Mouse (Mus musculus) gastrocnemius, adult 18-20 months (tissue): ENCODE measurements at regions not wholly inside any gene's neighbourhood (a gene's known extent, or its start where the extent isn't known, plus 50 kb on each side); places are given as distances from the start of the nearest gene placed in this dataset.

Experiments
- DNase-seq: peaks from one replicate; pipeline ENCODE4 v3.0.0; 2021; ENCODE audit warnings: low spot score

DNA sequence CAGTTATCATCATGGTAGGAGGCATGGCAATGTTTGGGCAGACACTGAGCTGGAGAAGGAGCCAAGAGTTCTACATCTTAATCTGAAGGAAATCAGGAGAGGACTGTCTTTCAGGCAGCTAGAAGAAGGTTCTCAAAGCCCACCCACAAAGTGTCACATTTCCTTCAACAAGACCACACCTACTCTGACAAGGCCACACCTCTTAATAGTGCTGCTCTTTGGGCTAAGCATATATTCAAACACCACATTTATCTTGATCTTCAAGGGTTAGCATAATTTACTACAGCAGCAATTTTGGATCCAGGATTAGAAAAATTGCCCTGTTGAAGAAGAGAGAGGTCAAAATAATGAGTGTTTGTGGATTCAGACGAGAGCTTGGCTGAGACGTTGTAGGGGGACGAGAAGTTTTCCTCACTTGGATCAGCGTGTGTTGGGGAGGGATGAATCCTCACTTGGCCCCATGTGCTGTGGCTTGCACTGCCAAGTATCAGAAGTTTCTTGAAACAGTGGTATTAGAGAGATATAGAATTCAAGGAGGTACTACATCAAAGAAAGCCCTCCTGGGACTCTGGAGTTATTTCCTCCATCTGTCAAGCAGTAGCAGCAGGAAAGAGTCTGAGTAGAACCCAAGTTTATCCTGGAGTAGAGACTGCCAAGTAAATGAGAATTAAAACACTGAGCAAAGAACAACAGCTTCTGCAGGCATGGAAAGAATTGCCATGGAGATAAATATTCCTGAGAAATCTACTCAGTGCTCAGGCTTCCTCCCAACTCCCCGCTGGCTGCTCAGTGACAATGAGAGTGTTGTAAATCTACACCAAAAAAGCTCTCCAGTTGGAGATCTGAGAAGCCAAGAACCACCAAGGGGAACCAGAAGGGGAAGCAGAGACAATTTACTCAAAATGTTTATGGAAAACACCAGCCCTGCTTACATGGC lies 549.3 kb downstream of the Dhx35 start:
- DNase-seq: peak; percentile 3

DNA sequence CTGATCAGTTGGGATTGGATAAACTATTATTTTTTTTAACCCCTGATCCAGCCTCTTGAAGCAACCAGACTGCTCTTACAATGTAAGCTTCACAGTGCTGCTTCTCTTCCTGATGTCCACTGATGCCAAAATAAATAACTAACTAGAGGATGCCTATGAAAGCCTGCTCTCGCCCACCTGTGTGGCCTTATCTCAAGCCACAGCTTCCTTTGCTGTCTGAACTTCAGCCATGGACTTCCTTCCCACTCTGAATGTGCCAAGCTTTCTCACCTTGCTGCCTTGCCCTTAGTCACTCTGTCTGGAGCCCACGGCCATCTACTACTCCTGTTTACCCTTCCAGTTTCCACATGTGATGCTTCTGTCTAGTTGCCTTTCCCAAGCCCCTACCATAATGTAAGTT lies 559.6 kb downstream of the Dhx35 start:
- DNase-seq: no peak

DNA sequence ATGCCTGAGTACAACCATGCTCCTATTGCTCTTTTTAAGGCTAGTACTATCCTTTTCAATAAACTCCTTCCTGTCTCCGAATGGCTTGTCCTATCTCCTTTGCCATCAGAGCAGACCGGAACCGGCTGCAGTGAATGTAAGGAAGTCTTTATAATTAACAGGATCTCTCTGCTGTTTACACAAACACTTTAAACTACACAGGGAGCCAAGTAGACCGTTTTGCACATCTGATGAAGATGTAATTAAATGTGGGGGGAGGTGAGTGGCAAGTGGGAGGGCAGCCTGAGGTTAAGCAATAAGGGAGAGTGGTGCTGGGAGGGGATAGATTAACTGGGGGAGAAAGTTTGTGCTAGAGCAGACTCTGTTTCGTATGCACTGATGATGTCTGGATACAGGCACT lies 561.9 kb downstream of the Dhx35 start:
- DNase-seq: no peak

DNA sequence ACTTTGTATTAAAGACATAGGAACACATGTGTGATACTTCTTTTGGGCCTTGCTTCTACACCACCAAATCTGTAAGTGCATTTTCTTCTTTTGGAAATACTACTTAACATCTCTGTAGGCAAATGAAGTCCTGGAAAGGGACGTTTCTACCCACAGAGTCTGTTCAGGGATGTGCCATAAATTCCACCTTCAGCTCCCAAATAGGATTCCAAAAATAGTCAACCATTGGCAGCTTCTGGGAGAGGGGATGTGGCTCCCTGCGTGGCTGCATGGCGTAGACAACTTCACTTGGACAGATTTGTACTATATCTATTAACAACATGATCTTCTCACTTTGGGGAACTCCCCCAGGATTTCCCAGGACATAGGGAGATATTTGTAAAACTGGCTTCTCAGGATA lies 566.8 kb downstream of the Dhx35 start:
- no peak for DNase-seq

DNA sequence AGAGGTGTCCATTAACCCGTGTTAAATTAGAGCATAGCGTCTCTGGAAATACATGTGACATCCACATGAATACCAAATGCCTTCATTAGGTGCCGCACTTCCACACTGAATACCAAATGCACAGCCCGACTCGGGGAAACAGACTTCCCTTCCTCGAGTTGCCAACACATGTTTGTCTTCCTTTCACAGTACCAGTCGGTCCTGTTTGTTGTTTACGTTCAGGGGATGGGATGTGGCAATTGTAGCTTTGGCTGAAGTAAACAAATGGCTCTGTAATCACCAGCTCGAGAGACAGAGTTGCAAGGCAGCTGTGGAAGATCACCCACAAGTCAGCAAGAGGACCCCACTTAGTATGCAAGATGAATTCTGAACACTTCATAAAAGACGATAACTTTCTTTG lies 598.3 kb downstream of the Dhx35 start:
- no peak for DNase-seq

DNA sequence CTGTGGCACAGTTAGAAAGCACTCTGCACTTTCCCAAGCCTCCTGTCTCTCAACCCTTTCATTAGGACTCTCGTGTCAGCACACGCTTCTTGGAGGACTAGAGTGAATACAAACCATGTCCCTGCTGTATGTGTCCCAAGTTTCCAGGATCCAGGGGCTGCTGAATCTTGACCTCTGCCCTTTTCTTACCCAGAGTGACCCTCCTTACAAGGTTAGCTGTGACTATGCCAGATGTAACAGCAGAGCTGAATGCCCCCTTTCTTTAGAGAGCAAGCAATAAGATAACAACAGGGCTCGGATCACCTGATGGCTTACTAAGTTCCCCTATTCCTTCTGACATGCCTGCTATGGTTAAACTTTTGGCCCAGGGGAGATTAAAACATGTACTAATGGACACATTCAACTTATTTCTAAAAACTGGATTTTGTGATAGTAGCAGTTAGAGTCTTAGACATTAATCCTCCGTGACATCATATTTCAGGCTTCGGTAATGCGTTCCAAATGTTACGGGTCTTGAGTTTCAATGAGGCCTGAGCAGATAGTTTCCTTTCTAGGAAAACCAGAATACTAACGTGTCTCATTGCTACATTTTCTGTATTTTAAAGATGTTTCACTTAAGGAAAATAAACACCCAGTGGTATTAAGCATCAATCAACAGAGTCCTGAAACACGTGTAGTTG lies 607.0 kb downstream of the Dhx35 start:
- no peak for DNase-seq

DNA sequence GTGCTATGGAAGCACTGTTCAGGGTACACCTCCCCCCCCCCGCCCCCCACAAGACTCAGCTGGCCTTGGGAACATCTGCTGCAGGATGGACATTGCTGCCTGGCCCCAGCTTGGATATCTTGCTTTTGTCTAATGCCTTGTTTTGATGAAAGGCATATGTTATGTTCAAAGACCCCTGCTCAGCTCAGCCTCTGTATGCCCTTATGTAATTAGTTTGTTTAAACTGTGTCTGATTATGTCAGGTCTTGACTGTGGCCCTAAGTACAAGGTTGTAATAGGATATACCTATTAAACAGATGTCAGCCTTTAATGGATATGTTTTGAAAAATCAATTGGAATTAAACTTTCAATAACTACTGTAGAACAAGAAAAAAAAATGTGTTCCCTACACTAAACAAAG lies 610.3 kb downstream of the Dhx35 start:
- DNase-seq: no peak

DNA sequence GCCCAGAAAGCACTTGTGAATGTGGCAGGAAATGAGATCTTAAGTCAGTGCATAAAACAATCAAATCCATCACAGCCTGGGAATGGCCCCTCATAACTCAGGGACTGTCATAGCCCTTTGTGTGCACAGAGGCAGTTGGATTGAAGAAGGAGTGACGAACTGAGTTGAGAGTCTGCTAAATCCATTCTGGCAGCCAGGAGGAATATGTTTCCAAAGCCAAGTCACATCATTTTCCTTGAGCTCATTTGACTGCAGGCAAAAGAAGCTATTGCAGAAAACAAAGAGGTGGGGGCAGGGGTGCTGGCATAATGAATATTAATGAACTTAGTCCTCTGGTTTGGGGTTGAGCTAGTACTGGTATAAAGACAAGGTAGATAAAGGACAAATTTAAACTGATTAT lies 620.0 kb downstream of the Dhx35 start:
- DNase-seq: peak; percentile 21

DNA sequence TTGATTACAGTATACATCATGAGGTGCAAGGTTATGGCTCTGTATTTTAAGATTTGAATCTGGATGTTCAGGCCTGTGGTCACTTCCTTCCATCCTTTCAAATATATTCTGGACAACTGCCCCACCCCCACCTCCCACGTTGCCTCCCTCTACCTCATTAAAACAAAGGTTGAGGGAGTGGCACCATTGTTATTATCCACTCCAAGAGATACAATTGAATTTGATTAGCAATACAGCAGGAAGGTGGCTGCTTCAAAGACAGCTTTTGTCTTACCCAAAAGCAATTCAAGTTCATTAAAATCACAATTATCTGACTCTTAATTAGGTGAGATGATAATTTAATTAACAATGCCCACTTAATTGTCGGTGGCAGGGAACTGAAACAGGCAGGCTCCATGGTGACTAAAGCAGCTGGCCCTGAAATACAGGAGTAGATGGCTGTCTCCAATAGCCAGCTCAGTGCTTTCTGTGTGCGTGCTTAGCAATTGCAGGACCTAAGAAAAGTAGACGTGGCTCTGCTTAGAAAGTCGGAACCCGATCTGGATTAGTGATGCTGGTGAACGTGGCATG lies 623.8 kb downstream of the Dhx35 start:
- no peak for DNase-seq

DNA sequence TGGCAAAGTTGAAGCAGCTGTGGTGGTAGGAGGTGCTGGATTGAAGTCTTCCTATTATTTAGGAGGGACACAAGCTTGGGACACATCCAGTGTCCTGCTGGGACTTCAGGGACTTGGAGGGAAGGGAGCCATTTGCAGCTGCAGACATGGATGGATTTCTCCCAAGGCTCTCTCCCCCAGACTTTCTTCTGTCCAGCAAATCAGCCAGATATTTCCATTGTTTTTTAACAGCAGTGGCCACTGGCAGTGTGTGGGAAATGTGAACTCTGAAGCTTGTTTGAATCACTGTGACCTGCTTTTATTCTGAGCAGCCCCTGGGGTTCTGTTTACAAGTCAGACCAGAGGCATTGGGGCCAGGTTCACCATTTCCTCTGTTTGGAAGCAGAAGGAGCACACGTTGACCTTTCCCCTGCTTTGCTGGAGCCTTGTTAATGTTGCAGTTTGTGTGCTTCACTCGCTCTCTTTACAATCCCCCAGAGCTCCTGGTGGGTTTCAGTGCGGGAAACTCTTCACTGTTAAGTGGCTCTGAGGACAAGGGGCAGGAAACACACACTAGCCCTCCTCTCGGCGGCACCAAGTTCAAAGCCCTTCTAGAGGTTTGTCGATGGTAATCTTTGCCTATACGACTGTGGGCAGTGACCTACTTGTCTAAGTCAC lies 627.8 kb downstream of the Dhx35 start:
- peak; percentile 65 for DNase-seq

DNA sequence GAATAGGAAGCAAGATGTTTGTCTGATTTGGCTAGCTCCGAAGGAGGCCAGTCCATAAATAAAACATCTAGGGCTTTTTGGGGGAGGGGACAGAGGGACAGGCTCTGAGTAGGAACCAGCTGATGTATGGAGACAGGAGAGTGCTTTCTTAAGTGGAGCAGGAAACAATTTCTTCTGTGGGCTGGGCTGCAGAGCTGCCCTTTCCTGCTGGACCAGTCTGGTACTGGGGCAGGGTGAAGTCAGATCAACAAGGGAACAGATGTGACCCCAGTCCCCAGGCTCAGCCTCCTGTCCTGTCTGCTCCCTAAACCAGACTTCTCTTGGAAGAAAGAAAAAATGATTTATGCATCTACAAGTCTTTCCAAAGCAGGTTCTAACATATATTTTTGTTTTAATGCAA lies 633.6 kb downstream of the Dhx35 start:
- DNase-seq: no peak

DNA sequence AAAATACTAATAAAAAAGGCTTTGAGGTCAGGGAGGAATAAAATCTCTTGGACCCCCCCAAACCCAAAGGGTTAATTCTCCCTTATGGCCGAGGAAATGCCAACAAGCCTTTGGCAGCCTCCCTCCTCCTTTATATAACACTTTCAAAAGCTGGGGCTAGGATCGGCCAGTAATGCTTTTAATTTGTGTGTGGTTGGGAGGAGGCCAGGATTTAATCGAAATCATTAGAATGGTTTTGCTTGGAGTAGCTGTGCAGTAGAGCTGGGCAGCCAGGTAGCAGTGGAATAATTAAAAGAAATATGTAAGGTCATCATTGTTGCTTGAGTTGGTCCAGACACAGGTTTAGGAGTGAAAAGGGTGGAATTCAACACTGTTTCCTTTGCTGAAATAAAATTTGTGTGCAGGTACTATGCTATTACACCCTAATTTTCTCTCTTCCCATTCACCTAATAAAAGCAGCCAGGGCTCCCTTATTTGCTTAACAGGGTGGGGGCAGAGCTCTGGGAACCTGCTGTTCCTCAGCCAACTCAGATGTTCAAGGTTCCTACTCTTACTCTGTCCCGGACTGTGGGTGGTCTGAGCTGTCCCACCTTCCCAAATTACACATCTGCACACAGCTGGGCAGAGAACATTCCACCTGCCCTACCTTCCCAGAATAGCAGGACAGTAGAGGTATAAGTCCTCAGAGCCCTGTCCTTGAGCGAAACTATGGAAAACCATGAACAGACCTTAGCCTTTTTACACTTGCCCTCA lies 636.1 kb downstream of the Dhx35 start:
- no peak for DNase-seq

DNA sequence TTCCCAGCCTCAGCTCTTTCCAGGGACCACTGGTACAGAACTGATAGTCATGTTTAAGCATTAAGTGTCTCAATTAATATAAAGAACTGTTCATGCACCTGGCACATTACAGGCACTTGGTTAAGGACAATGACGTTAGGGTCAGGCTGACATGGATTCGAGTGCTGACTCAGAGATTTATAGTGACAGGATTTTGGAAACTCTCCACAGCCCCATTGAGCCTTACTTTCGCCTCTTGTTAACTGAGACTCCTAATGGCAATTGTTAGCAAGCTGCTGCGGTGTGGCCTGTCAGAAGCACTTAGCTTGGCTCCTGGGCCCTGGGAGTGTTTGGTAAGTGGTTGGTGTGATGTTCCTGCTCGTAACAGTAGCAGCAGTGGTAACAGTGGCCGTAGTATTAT lies 644.4 kb downstream of the Dhx35 start:
- DNase-seq: no peak

DNA sequence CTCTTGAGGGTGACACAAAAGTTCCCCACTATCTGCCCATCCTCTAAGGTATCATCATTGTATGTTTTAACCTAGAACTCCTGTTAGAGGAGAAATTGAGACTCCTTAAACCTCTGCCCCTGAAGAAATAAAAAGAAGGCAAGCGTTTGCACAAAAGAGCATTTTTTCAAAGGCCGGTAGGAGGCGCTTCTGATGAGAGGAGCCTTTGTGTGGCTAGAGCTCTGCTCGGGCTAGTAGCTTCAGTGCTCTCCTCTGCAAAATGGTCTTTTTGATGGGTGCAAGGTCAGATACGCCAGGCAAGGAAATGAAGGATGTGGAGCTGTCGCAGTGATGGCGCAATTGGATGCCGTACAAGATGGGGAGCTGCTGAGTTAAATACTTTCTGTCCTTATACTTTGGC lies 649.0 kb downstream of the Dhx35 start:
- DNase-seq: peak; percentile 27

DNA sequence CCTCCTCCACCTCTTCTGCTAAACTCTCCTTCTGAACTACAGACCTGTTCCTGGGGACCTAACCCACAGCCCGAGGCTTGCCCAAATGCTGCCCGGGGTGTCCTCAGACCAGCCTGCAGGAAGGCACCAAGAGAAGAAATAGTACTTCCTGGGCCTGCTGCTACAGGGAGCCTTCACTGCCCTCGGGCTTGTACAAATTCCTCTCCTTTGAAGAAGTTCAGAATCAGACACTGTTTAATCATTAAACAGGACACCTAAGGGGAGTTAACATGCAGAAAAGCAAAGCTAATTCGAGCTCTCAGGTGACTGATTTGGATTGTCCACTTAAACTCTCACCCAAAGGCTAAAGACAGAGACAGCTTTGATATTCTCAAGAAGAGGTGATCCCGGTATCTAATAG lies 651.8 kb downstream of the Dhx35 start:
- peak; percentile 0 for DNase-seq

DNA sequence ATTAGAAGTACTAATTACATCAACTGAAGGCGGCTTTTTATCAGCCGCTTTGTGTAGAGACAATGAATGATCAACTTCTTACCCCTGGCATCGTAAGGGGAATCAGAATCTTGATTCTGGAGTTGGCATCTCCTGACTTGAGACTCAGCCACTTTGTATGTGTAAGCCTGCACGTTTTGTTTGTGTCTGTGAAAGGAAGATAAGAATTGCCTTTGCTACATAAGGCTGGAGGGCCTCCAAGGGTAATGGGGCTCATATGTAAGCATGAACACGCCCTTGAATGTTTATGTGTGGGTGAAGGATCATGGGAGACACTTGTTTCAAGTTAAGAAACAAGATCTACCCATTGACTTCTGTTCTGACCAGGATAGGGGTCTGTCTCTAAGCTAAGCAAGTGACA lies 652.3 kb downstream of the Dhx35 start:
- peak; percentile 0 for DNase-seq

DNA sequence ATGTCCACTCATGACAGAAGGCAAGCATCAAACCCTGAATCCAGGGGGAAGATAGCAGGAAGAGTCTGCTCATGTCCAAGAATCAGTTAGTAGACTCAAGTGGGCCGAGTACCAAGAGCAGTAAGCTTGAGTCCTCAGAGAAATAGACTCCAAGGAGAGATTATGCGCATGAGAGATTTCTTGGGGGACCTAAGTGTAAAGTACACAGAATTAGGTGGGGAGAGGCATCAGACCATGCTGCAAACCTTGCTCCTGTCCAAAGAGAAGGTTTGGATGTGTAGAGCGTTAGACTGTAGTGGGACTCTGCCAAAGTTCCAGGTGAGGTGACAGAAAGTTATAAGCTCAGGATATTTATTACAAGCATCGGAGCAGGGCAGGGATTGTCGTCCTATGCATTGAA lies 654.4 kb downstream of the Dhx35 start:
- no peak for DNase-seq

DNA sequence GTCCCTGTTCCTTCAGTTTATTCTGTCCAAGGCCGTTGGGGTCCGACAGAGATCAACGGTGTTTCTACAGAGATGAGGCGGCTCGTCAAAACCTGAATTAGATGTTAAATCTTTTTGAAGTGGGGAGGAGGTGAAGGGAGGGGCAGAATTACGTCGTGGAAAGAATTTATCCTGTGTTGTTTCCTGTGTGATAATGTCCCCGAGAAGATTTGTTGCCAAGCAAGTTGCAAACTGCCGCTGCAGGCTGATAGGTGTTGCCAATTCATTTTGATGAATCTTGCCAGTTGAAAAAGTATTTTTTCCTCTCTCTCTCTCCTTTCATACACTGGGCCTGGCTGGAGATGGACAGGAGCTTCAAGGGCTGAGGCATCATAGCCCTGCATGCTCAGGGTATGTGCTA lies 656.8 kb downstream of the Dhx35 start:
- DNase-seq: no peak

DNA sequence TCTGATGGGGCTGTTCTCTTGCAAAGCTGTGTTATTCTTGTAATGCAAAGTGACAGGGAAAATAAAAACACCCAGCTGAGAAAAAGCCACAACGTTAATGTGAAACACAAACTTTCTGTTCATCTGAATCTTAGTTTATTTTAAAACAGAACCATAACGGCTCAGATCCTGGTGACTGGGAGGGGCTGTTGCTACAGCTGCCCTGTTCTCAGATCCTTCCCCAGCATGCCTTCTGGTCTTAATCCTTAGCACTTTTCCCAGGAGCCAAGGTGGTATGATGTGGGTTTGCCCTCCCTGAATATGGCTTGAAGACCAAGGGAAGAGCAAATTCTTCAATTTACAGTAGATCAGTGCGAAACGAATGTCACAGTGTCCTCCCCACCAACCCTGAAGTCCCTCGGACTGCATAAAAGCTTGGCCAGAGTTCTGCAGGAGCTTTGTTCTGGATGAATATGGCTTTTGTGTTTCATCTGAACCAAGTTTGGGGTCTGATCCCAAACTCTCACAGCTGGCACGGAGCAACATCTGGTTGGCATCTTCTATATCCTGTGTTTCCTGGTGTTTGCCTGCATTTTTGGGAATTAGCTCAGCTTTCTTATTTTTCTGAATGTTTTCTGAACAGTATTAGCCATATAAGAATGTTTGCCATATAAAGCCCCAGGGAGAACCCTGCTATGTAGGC lies 686.9 kb downstream of the Dhx35 start:
- no peak for DNase-seq

DNA sequence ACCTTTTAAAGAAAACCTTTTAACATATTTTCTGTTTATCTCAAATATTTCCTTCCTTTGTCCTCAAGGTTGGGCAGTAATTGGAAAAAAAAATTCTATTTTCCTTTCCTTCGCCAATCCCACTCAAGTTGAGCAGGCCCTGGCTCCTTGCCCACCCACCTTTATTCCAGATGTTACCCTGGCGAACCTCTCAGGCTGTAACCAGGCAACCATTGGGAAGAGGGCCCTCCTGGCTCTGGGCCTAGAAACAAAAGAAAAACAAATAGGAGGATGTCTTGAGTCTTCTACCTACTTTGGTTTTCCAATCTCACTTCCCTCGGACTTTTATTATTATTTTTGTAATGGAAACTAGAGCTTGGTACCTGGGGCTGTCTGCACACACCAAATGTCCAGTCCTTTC lies 696.5 kb downstream of the Dhx35 start:
- peak; percentile 56 for DNase-seq

DNA sequence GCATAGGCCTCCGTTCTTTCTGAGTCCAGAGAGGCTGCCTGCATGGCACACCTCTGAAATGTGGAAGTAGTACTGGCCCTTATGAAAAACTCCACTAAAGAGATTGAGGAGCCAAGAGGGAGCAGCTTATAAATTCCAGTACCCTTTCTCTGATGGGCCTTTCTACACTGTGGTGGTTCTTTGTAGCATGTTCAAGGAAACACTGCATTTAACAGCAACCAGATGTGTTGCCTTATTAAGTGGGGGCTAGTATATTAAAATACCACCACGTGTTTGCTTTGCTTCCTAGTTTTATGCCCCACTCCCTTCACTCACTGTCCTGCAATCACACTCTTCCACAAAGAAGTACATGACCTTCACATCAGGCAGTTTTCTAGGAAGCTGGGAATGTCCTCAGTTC lies 704.1 kb downstream of the Dhx35 start:
- no peak for DNase-seq
